Mouse (Mus musculus) heart, adult 2 months (tissue): ENCODE measurements at regions not wholly inside any gene's neighbourhood (a gene's known extent, or its start where the extent isn't known, plus 50 kb on each side); places are given as distances from the start of the nearest gene placed in this dataset.

Source experiments
- DNase-seq, 2 experiments: peaks; one replicate each; pipeline ENCODE4 v3.0.0; 2021
- H3K27ac ChIP-seq: fragments of 200-600 bp; 2 replicates; pipeline ENCODE4 v1.8.1; 2022
- H3K27me3 ChIP-seq: fragments of 200-500 bp; 2 replicates; pipeline ENCODE4 v1.6.1; 2012; ENCODE audit warnings: mild to moderate bottlenecking, low read length, inconsistent platforms, mixed read lengths; ENCODE audit not compliant: control insufficient read depth, insufficient read depth
- H3K36me3 ChIP-seq: fragments of 200-500 bp; 2 replicates; pipeline ENCODE4 v1.6.1; 2012; ENCODE audit warnings: low read length, inconsistent platforms; ENCODE audit not compliant: control insufficient read depth, insufficient read depth
- H3K4me1 ChIP-seq: fragments of 200-500 bp; 2 replicates; pipeline ENCODE4 v1.6.1; 2011; ENCODE audit warnings: low read length; ENCODE audit not compliant: control insufficient read depth, insufficient read depth
- H3K4me3 ChIP-seq: fragments of 200-600 bp; 2 replicates; pipeline ENCODE4 v1.8.1; 2022
- H3K79me2 ChIP-seq: fragments of 200-500 bp; replicated peaks from 2 replicates; pipeline ENCODE4 v1.6.1; 2012; ENCODE audit warnings: mild to moderate bottlenecking, inconsistent platforms, low read length, moderate library complexity, mixed read lengths; ENCODE audit not compliant: control insufficient read depth, insufficient read depth
- H3K9ac ChIP-seq: fragments of 200-500 bp; 2 replicates; pipeline ENCODE4 v1.6.1; 2012; ENCODE audit warnings: low read depth, mild to moderate bottlenecking, control low read depth, inconsistent platforms, low read length, mixed read lengths
- CTCF ChIP-seq: fragments of 200-600 bp; IDR thresholded peaks from 2 replicates; pipeline ENCODE4 v1.8.1; 2022; ENCODE audit warnings: antibody characterized with exemption, mild to moderate bottlenecking, moderate library complexity
- EP300 ChIP-seq: fragments of 200-500 bp; IDR thresholded peaks from 2 replicates; pipeline ENCODE4 v1.6.1; 2011; ENCODE audit warnings: low read depth, low read length, control low read depth; ENCODE audit not compliant: insufficient read depth
- POLR2A ChIP-seq: fragments of 200-500 bp; IDR thresholded peaks from 2 replicates; pipeline ENCODE4 v1.6.1; 2011; ENCODE audit warnings: mild to moderate bottlenecking, low read depth, low read length, control low read depth; ENCODE audit not compliant: insufficient read depth
- WGBS: fragments of 180-500 bp; shearing (Covaris S2); methylation state at CpG from one replicate; pipeline ENCODE4 v1.1.7; 2018; 5-methylcytosine and 5-hydroxymethylcytosine counted together
- intact Hi-C: fragments of 180-260 bp; cut with DNase I; formaldehyde crosslinking; loops from one replicate; pipeline ENCODE4 v1.15.1; 2025

- TF ChIP-seq POLR2A, result no peak
- no peak for TF ChIP-seq CTCF
- TF ChIP-seq EP300, result no peak
- no peak overlapping the region for H3K9ac ChIP-seq
- no peak overlapping the region for H3K27ac ChIP-seq
- no peak overlapping the region for H3K4me3 ChIP-seq
- intact Hi-C loops, result no loop called here
- peaks cover 7% of the 10 kb centered on the region for H3K4me1 ChIP-seq
- 84% methylated on average over 5 of the region's 5 CpGs for WGBS
- no peaks in the 10 kb centered on the region for H3K79me2 ChIP-seq
- DNase-seq, result no peak
- no peaks in the 10 kb centered on the region for H3K27me3 ChIP-seq
- no peaks in the 10 kb centered on the region for H3K36me3 ChIP-seq
These were observed 235.4 kb upstream of the Klf3 start for GRCm38 (mm10) chr5:64567813-64568212.

- no peaks in the 10 kb centered on the region for H3K36me3 ChIP-seq
- TF ChIP-seq CTCF (no peak), POLR2A (no peak), EP300 (no peak)
- 81% methylated on average over 3 of the region's 3 CpGs for WGBS
- H3K4me1 ChIP-seq, result peaks cover 7% of the 10 kb centered on the region
- intact Hi-C loops, result no loop called here
- DNase-seq, result no peak
- no peak overlapping the region for H3K4me3 ChIP-seq
- H3K9ac ChIP-seq, result no peak overlapping the region
- H3K79me2 ChIP-seq, result no peaks in the 10 kb centered on the region
- no peak overlapping the region for H3K27ac ChIP-seq
- H3K27me3 ChIP-seq, result no peaks in the 10 kb centered on the region
These were observed 234.9 kb upstream of the Klf3 start for GRCm38 (mm10) chr5:64568294-64568693.

- WGBS, result 86% methylated on average over 10 of the region's 10 CpGs
- no peaks in the 10 kb centered on the region for H3K27me3 ChIP-seq
- no peak overlapping the region for H3K27ac ChIP-seq
- TF ChIP-seq EP300, result no peak
- TF ChIP-seq CTCF, result no peak
- no peak for TF ChIP-seq POLR2A
- H3K9ac ChIP-seq, result no peak overlapping the region
- peaks cover 7% of the 10 kb centered on the region for H3K4me1 ChIP-seq
- H3K79me2 ChIP-seq, result no peaks in the 10 kb centered on the region
- no peak for DNase-seq
- intact Hi-C loops, result no loop called here
- H3K36me3 ChIP-seq, result no peaks in the 10 kb centered on the region
- H3K4me3 ChIP-seq, result no peak overlapping the region
These were observed 228.8 kb upstream of the Klf3 start for GRCm38 (mm10) chr5:64574386-64574785.

DNA sequence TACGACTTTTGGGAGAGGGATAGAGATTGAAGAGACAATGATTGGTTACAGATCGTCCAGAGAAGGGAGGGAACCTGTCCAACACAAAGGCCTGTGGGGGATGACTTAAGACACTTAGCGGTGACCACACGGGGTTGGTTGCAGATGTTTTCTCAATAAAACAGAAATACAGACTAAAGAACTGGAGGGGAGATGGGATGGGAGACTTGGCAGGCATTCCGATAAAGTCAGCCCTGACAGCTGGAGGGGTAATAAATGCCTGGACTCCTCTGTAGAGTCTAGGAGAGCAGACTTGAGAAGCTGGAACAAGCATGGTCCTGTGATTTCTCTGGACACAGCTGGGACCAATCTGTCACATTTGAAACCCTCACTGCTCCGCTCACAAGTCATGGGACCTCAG, 227.3 kb upstream of the Klf3 start:
- 57% methylated on average over 6 of the region's 6 CpGs for whole genome bisulfite sequencing
- intact Hi-C loops, result no loop called here
- Histone ChIP-seq H3K9ac (no peak overlapping the region), H3K27ac (no peak overlapping the region; the same call in 1 of the 2 replicates), H3K36me3 (no peaks in the 10 kb centered on the region), H3K27me3 (no peaks in the 10 kb centered on the region), H3K4me3 (no peak overlapping the region), H3K79me2 (no peaks in the 10 kb centered on the region), H3K4me1 (peaks cover 13% of the 10 kb centered on the region)
- DNase-seq, result no peak
- TF ChIP-seq EP300 (no peak), POLR2A (no peak), CTCF (no peak)

GRCm38 (mm10) chr5:64576426-64577262, 226.5 kb upstream of the Klf3 start:
- intact Hi-C loops, result no loop called here
- Histone ChIP-seq H3K79me2 (no peaks in the 10 kb centered on the region), H3K4me3 (no peak overlapping the region), H3K36me3 (no peaks in the 10 kb centered on the region), H3K9ac (no peak overlapping the region), H3K4me1 (peaks cover 16% of the 10 kb centered on the region), H3K27me3 (no peaks in the 10 kb centered on the region), H3K27ac (peak overlapping the region; percentile 43)
- TF ChIP-seq CTCF (no peak), POLR2A (no peak), EP300 (no peak)
- WGBS, result 72% methylated on average over 19 of the region's 19 CpGs
- no peak for DNase-seq

- H3K27ac ChIP-seq, result peak overlapping the region; percentile 43
- H3K4me1 ChIP-seq, result peaks cover 16% of the 10 kb centered on the region
- intact Hi-C loops, result no loop called here
- no peak for DNase-seq
- H3K9ac ChIP-seq, result no peak overlapping the region
- H3K36me3 ChIP-seq, result no peaks in the 10 kb centered on the region
- H3K79me2 ChIP-seq, result no peaks in the 10 kb centered on the region
- H3K27me3 ChIP-seq, result no peaks in the 10 kb centered on the region
- 55% methylated on average over 7 of the region's 7 CpGs for WGBS
- H3K4me3 ChIP-seq, result no peak overlapping the region
- TF ChIP-seq CTCF (no peak), POLR2A (no peak), EP300 (no peak)
These were observed 225.8 kb upstream of the Klf3 start for GRCm38 (mm10) chr5:64577424-64577823.
